Mouse (Mus musculus) liver, embryonic 11.5 days (tissue): ENCODE results near the gene Ifng. TPM values are rescaled to one million over a fixed set of nuclear protein-coding genes. Genes with fewer than 3 reads are reported as not detected.

Experiments
- ATAC-seq: fragments of 200-750 bp; cut with Nextera tagmentation; replicated peaks from 2 replicates; pipeline ENCODE4 v1.8.0; 2017; ENCODE audit warnings: moderate number of reproducible peaks, mild to moderate bottlenecking, moderate TSS enrichment, moderate library complexity; ENCODE audit not compliant: low FRiP score
- DNase-seq: peaks from one replicate; pipeline ENCODE4 v3.0.0-alpha.2; 2017; ENCODE audit warnings: low spot score
- H3K27ac ChIP-seq: fragments of 300-500 bp; sonication (generic); 2 replicates; pipeline ENCODE4 v1.5.1; 2014; ENCODE audit warnings: mild to moderate bottlenecking, low read depth, low read length, control low read depth
- H3K27me3 ChIP-seq: fragments of 300-500 bp; sonication (generic); replicated peaks from 2 replicates; pipeline ENCODE4 v1.6.1; 2014; ENCODE audit warnings: low read length, mixed read lengths; ENCODE audit not compliant: control insufficient read depth, insufficient read depth
- H3K36me3 ChIP-seq: fragments of 300-500 bp; sonication (generic); 2 replicates; pipeline ENCODE4 v1.6.1; 2014; ENCODE audit warnings: mild to moderate bottlenecking, low read length, moderate library complexity, mixed read lengths; ENCODE audit not compliant: control insufficient read depth, insufficient read depth
- H3K4me1 ChIP-seq: fragments of 300-500 bp; sonication (generic); replicated peaks from 2 replicates; pipeline ENCODE4 v1.6.1; 2014; ENCODE audit warnings: low read length, mixed read lengths; ENCODE audit not compliant: control insufficient read depth, insufficient read depth
- H3K4me2 ChIP-seq: fragments of 300-500 bp; sonication (generic); 2 replicates; pipeline ENCODE4 v1.6.1; 2014; ENCODE audit warnings: mild to moderate bottlenecking, control low read depth, moderate library complexity
- H3K4me3 ChIP-seq: fragments of 300-500 bp; sonication (generic); 2 replicates; pipeline ENCODE4 v1.5.1; 2014; ENCODE audit warnings: low read depth, low read length, control low read depth
- H3K9ac ChIP-seq: fragments of 300-500 bp; sonication (generic); 2 replicates; pipeline ENCODE4 v1.6.1; 2014; ENCODE audit warnings: low read depth, low read length, control low read depth
- H3K9me3 ChIP-seq: fragments of 300-500 bp; sonication (generic); 2 replicates; pipeline ENCODE4 v1.6.1; 2016; ENCODE audit warnings: low read length, inconsistent platforms, mixed read lengths; ENCODE audit not compliant: control insufficient read depth
- WGBS: fragments of 180-500 bp; shearing (Covaris S2); extraction: QIAGEN DNeasy Blood & Tissue Kit; methylation state at CpG from one replicate; pipeline ENCODE4 v1.1.7; 2014; 5-methylcytosine and 5-hydroxymethylcytosine counted together
- polyA plus RNA-seq: library from polyadenylated mRNA; unstranded; fragments of >200 nt; fragmentation: Nextera tagmentation; extraction: Ambion mirVana; gene quantifications from 2 replicates; pipeline ENCODE4 v1.2.1, GENCODE M21; 2014

Ifng gene
- polyA plus RNA-seq, 1 experiment from 2014 or later, result not detected

GRCm38 (mm10) chr10:118442999-118443398 lies 2.2 kb downstream of the Ifng start:
- Histone ChIP-seq H3K4me3 (no peak overlapping the region), H3K27ac (no peak overlapping the region), H3K9ac (no peak overlapping the region), H3K27me3 (no peaks in the 10 kb centered on the region), H3K4me2 (no peak overlapping the region), H3K4me1 (no peaks in the 10 kb centered on the region), H3K9me3 (no peaks in the 10 kb centered on the region), H3K36me3 (no peaks in the 10 kb centered on the region)
- no peak for ATAC-seq
- WGBS, result 72% methylated on average over 6 of the region's 6 CpGs
- no peak for DNase-seq

- no peaks in the 10 kb centered on the region for H3K4me1 ChIP-seq
- H3K9ac ChIP-seq, result no peak overlapping the region
- no peaks in the 10 kb centered on the region for H3K27me3 ChIP-seq
- H3K9me3 ChIP-seq, result no peaks in the 10 kb centered on the region
- ATAC-seq (no peak), DNase-seq (no peak)
- no peak overlapping the region for H3K4me3 ChIP-seq
- no peak overlapping the region for H3K4me2 ChIP-seq
- WGBS, result 94% methylated on average over 6 of the region's 6 CpGs
- no peak overlapping the region for H3K27ac ChIP-seq
- H3K36me3 ChIP-seq, result no peaks in the 10 kb centered on the region
Measured at GRCm38 (mm10) chr10:118445021-118445420, 4.2 kb downstream of the Ifng start.

DNA sequence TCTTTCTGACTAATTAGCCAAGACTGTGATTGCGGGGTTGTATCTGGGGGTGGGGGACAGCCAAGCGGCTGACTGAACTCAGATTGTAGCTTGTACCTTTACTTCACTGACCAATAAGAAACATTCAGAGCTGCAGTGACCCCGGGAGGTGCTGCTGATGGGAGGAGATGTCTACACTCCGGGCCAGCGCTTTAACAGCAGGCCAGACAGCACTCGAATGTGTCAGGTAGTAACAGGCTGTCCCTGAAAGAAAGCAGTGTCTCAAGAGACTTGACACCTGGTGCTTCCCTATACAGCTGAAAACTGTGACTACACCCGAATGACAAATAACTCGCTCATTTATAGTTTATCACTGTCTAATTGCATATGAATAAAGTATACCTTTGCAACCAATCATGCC lies 4.7 kb downstream of the Ifng start:
- no peak overlapping the region for H3K4me3 ChIP-seq
- DNase-seq (no peak), ATAC-seq (no peak)
- H3K9ac ChIP-seq, result no peak overlapping the region
- no peak overlapping the region for H3K27ac ChIP-seq
- no peaks in the 10 kb centered on the region for H3K9me3 ChIP-seq
- no peaks in the 10 kb centered on the region for H3K27me3 ChIP-seq
- H3K36me3 ChIP-seq, result no peaks in the 10 kb centered on the region
- 78% methylated on average over 8 of the region's 8 CpGs for WGBS
- H3K4me2 ChIP-seq, result no peak overlapping the region
- H3K4me1 ChIP-seq, result no peaks in the 10 kb centered on the region

- no peak overlapping the region for H3K27ac ChIP-seq
- H3K9ac ChIP-seq, result no peak overlapping the region
- ATAC-seq, result no peak
- H3K4me2 ChIP-seq, result no peak overlapping the region
- H3K36me3 ChIP-seq, result no peaks in the 10 kb centered on the region
- no peak for DNase-seq
- H3K4me3 ChIP-seq, result no peak overlapping the region
- H3K4me1 ChIP-seq, result no peaks in the 10 kb centered on the region
- H3K9me3 ChIP-seq, result no peaks in the 10 kb centered on the region
- WGBS, result 91% methylated on average over 14 of the region's 14 CpGs
- no peaks in the 10 kb centered on the region for H3K27me3 ChIP-seq
Measured at GRCm38 (mm10) chr10:118445978-118446377, 5.1 kb downstream of the Ifng start.

DNA sequence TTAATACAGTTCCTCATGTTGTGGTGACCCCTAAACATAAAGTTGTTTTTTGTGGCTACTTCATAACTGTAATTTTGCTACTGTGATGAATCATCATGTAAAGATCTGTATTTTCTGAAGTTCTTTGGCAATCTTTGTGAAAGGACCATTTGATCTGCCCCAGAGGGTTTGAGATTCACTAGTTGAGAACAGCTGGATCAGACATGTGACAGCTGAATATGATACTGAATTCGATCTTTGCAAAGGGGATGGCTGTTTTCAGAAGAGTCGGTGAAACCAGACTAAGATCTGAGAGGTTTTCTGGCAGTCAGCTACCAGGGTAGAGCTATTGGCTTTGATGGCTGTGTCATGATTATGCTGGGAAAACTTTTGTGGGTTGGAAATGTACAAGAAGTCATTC lies 10.9 kb downstream of the Ifng start:
- H3K9ac ChIP-seq, result no peak overlapping the region
- H3K27me3 ChIP-seq, result no peaks in the 10 kb centered on the region
- H3K27ac ChIP-seq, result no peak overlapping the region
- H3K36me3 ChIP-seq, result no peaks in the 10 kb centered on the region
- 74% methylated on average over 2 of the region's 2 CpGs for WGBS
- no peaks in the 10 kb centered on the region for H3K4me1 ChIP-seq
- no peak for ATAC-seq
- H3K4me2 ChIP-seq, result no peak overlapping the region
- no peak for DNase-seq
- H3K9me3 ChIP-seq, result no peaks in the 10 kb centered on the region
- H3K4me3 ChIP-seq, result no peak overlapping the region

DNA sequence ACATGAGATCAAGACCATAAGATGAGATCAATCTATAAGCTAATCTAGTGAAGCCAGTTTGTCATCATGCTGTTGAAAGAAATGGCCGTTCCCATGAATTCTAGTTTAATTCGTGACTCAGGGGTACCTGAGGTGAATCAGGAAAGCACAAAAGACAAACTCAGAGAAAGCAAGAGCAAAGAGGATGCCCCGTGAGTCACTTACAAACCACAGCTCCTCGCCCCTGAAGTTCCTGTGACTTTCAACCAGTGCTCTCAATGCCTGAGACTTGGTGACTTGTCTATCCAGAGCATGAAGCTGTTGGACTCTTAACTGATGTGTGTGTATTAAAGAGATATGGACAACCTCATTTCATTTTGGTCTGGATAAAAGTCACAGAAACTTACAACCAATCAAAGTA lies 17.9 kb downstream of the Ifng start:
- H3K9ac ChIP-seq, result no peak overlapping the region
- DNase-seq (no peak), ATAC-seq (no peak)
- no peaks in the 10 kb centered on the region for H3K36me3 ChIP-seq
- no peak overlapping the region for H3K4me2 ChIP-seq
- no peaks in the 10 kb centered on the region for H3K9me3 ChIP-seq
- no peaks in the 10 kb centered on the region for H3K27me3 ChIP-seq
- no peaks in the 10 kb centered on the region for H3K4me1 ChIP-seq
- H3K27ac ChIP-seq, result no peak overlapping the region
- WGBS, result 80% methylated on average over 4 of the region's 4 CpGs
- no peak overlapping the region for H3K4me3 ChIP-seq

- Histone ChIP-seq H3K9ac (no peak overlapping the region), H3K9me3 (no peaks in the 10 kb centered on the region), H3K27me3 (no peaks in the 10 kb centered on the region)
Measured at GRCm38 (mm10) chr10:118461126-118461767, 20.4 kb downstream of the Ifng start.

DNA sequence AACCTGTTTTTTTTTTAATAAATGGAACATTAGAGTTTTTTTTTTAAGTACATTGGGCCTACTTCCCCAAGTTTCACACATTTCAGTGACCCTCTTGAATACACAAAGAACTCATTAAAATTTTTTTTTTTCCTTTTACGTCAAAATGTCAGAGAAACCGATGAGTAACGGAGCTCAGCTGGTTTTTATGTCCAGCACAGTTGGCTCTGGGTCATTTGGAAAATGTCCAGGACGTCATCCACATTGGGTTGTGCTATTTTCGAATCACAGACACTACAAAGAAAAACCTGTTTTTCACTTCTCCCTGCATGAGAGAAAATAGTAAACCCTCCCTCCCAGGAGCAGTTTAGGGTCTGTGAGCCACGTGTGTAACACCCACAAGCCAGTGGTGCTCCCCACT lies 25.6 kb downstream of the Ifng start:
- no peak overlapping the region for H3K27ac ChIP-seq
- H3K9ac ChIP-seq, result no peak overlapping the region
- H3K4me3 ChIP-seq, result no peak overlapping the region
- no peaks in the 10 kb centered on the region for H3K4me1 ChIP-seq
- no peaks in the 10 kb centered on the region for H3K36me3 ChIP-seq
- H3K27me3 ChIP-seq, result no peaks in the 10 kb centered on the region
- H3K9me3 ChIP-seq, result no peaks in the 10 kb centered on the region
- ATAC-seq (no peak), DNase-seq (no peak)
- H3K4me2 ChIP-seq, result no peak overlapping the region
- WGBS, result 71% methylated on average over 6 of the region's 6 CpGs

More at GRCm38 (mm10) chr10:118461126-118461767, 20.4 kb downstream of the Ifng start:
- no peaks in the 10 kb centered on the region for H3K36me3 ChIP-seq
- no peak overlapping the region for H3K4me2 ChIP-seq
- H3K4me1 ChIP-seq, result no peaks in the 10 kb centered on the region
- DNase-seq (no peak), ATAC-seq (no peak)
- no peak overlapping the region for H3K4me3 ChIP-seq
- WGBS, result 80% methylated on average over 6 of the region's 6 CpGs
- H3K27ac ChIP-seq, result no peak overlapping the region

DNA sequence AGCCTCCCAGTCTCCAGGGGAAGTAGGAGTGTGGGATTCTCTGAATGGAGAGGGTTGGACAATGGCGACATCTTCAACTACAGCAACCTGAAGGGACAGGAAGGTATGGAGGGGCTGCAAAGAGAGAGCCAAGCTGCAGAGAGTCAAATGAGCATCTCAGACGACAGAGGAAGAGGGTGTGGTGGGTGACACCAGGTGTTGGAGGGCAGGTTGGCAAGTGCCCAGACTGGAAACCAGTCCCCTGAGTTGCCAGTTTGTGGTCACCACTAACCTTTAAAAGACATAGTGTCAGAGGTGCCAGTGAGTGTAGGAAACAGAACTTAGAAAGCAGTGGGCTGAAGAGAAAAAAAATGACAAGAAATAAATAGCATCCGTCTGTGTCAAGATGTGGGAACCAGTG lies 28.2 kb downstream of the Ifng start:
- no peak for ATAC-seq
- 73% methylated on average over 3 of the region's 3 CpGs for WGBS
- Histone ChIP-seq H3K36me3 (no peaks in the 10 kb centered on the region), H3K4me2 (no peak overlapping the region), H3K9me3 (no peaks in the 10 kb centered on the region), H3K27ac (no peak overlapping the region), H3K27me3 (no peaks in the 10 kb centered on the region), H3K9ac (no peak overlapping the region), H3K4me1 (no peaks in the 10 kb centered on the region), H3K4me3 (no peak overlapping the region)
- no peak for DNase-seq
